Mouse (Mus musculus): ENCODE results near the gene Lrit3. TPM values are rescaled to one million over a fixed set of nuclear protein-coding genes. Genes with fewer than 3 reads are reported as not detected.

The Lrit3 gene
- polyA plus RNA-seq, 1 experiment from 2014 or later, result not detected

DNA sequence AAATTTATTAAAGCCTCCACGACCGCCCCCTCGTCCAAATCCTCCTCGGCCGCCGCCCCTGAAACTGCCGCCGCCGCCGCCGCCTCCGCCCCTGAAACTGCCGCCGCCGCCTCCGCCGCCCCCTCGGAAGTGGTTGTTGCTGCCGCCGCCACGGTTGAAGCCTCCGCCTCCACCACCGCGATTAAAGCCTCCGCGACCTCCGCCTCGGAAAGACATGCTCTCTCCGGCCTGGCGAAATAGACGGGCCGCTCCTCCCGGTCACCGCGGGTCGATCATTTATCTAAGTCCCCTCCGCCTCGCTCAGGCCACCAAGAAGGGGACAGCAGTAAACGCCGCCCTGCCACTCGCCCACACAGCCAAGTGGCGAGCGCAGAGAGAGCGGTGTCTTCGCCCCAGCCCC, 26.8 kb upstream of the Lrit3 start:
- ATAC-seq (ENCODE audit: low FRiP score, low TSS enrichment) (no peak), DNase-seq (no peak)
- Histone ChIP-seq H3K4me2 (ENCODE audit: low read length) (peak overlapping the region; percentile 76), H3K27ac (replicated peaks; ENCODE audit: low read depth, low read length) (peak overlapping the region; percentile 95), H3K36me3 (ENCODE audit: control insufficient read depth, insufficient read depth, low read length) (peaks cover 12% of the 10 kb centered on the region; the same call in 1 of the 2 replicates), H3K4me3 (replicated peaks; ENCODE audit: low read depth, low read length) (peak overlapping the region; percentile 89), H3K9ac (replicated peaks; ENCODE audit: low read length) (peak overlapping the region; percentile 72), H3K9me3 (ENCODE audit: control insufficient read depth, low read length) (no peaks in the 10 kb centered on the region), H3K4me1 (ENCODE audit: control insufficient read depth, insufficient read depth, low read length) (peaks cover 15% of the 10 kb centered on the region), H3K27me3 (ENCODE audit: control insufficient read depth, insufficient read depth, low read length) (no peaks in the 10 kb centered on the region)
- 0% methylated on average over 44 of the region's 45 CpGs for WGBS

DNA sequence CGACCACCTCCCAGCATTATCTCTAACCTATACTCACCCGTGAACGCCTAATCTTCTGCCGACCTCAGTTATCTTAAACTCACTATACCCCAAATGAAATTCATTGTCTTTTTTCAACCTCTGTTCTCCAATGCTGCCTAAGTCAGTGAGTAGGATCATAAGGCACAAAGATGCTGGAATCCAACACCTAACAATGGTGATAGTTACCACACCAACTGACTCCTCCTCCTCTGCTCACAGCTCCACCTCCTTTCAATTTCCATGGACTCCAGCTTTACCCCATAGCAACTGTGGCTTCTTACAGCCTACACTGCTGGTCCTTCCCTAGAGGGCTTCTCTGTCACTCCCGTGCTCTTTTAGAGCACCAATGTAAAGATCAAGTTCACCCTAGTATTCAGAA, 23.9 kb upstream of the Lrit3 start:
- H3K9ac ChIP-seq (replicated peaks; ENCODE audit: low read length), result no peak overlapping the region
- H3K27ac ChIP-seq (replicated peaks; ENCODE audit: low read depth, low read length), result no peak overlapping the region
- H3K4me3 ChIP-seq (replicated peaks; ENCODE audit: low read depth, low read length), result no peak overlapping the region
- no peak overlapping the region for H3K4me2 ChIP-seq (ENCODE audit: low read length)
- whole genome bisulfite sequencing, result 96% methylated on average over 5 of the region's 5 CpGs
- ATAC-seq (ENCODE audit: low FRiP score, low TSS enrichment) (no peak), DNase-seq (no peak)
- H3K27me3 ChIP-seq (ENCODE audit: control insufficient read depth, insufficient read depth, low read length), result no peaks in the 10 kb centered on the region
- H3K4me1 ChIP-seq (ENCODE audit: control insufficient read depth, insufficient read depth, low read length), result peaks cover 15% of the 10 kb centered on the region
- H3K9me3 ChIP-seq (ENCODE audit: control insufficient read depth, low read length), result no peaks in the 10 kb centered on the region
- peaks cover 35% of the 10 kb centered on the region for H3K36me3 ChIP-seq (ENCODE audit: control insufficient read depth, insufficient read depth, low read length)

DNA sequence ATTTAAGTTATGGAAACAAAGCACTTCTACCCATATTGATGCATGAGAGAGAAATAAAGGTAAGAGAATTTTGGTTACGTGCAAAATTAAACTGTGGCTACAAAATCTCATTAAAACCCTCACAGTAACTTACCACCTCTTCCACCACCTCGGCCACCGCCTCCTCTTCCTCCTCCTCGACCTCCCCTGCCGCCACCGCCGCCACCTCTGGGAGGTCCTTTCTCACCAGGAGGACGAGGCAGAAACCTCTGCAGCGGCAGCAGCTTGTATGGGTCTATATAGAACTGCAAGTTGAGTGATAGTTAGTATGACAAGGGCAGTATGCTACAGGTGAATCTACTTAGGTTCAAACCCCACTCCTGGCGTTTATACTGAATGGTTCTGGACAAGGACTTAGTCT, 22.9 kb upstream of the Lrit3 start:
- Histone ChIP-seq H3K36me3 (ENCODE audit: control insufficient read depth, insufficient read depth, low read length) (peaks cover 38% of the 10 kb centered on the region), H3K27me3 (ENCODE audit: control insufficient read depth, insufficient read depth, low read length) (no peaks in the 10 kb centered on the region), H3K27ac (replicated peaks; ENCODE audit: low read depth, low read length) (no peak overlapping the region), H3K4me2 (ENCODE audit: low read length) (no peak overlapping the region), H3K9ac (replicated peaks; ENCODE audit: low read length) (no peak overlapping the region), H3K9me3 (ENCODE audit: control insufficient read depth, low read length) (no peaks in the 10 kb centered on the region), H3K4me3 (replicated peaks; ENCODE audit: low read depth, low read length) (no peak overlapping the region), H3K4me1 (ENCODE audit: control insufficient read depth, insufficient read depth, low read length) (peaks cover 13% of the 10 kb centered on the region)
- no peak for DNase-seq
- ATAC-seq (ENCODE audit: low FRiP score, low TSS enrichment), result no peak
- WGBS, result 92% methylated on average over 10 of the region's 10 CpGs

DNA sequence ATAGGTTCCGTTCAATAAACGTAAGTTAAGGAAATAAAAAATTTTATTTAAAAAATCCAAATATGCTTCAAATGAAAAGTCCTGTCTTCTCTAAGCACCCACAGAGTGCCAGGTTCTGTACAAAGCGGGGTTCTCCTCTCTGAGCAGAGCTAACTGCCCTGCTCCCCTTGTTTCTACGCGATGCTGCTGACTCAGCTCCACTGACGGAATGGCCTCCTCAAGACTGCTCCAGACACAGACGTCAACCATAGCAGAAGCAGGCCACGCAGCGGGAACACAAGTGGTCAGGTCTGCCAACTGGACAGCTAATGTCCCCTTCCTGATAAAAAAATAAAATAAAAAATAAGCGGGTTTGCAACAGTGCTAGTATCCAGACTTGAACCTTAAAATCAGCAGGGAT, 21.1 kb upstream of the Lrit3 start:
- H3K27me3 ChIP-seq (ENCODE audit: control insufficient read depth, insufficient read depth, low read length), result no peaks in the 10 kb centered on the region
- no peak overlapping the region for H3K4me3 ChIP-seq (replicated peaks; ENCODE audit: low read depth, low read length)
- no peak overlapping the region for H3K4me2 ChIP-seq (ENCODE audit: low read length)
- H3K36me3 ChIP-seq (ENCODE audit: control insufficient read depth, insufficient read depth, low read length), result peaks cover 38% of the 10 kb centered on the region
- no peak for DNase-seq
- no peak overlapping the region for H3K9ac ChIP-seq (replicated peaks; ENCODE audit: low read length)
- no peaks in the 10 kb centered on the region for H3K9me3 ChIP-seq (ENCODE audit: control insufficient read depth, low read length)
- H3K27ac ChIP-seq (replicated peaks; ENCODE audit: low read depth, low read length), result no peak overlapping the region
- ATAC-seq (ENCODE audit: low FRiP score, low TSS enrichment), result no peak
- H3K4me1 ChIP-seq (ENCODE audit: control insufficient read depth, insufficient read depth, low read length), result peaks cover 6% of the 10 kb centered on the region
- 94% methylated on average over 10 of the region's 10 CpGs for WGBS

DNA sequence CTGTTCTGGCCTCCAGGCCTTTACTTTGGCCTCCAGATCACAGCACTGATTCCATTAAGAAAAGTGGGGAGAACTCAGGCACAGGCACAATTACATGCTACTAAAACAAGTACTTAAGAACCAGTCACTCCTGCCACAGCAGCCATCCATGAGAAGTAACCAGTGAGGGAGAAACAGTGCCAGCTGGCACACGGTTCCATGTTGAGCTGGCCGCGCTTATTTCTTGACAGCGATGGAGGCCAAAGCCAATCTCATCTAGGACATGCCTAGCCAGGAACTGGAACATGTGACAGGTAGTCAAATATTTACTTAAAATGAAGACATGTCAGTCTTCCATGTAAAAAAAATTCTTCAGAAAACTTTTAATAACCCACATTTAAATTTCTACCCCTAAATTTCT, 20.3 kb upstream of the Lrit3 start:
- ATAC-seq (ENCODE audit: low FRiP score, low TSS enrichment) (no peak), DNase-seq (no peak)
- H3K27ac ChIP-seq (replicated peaks; ENCODE audit: low read depth, low read length), result no peak overlapping the region
- no peak overlapping the region for H3K9ac ChIP-seq (replicated peaks; ENCODE audit: low read length)
- no peaks in the 10 kb centered on the region for H3K27me3 ChIP-seq (ENCODE audit: control insufficient read depth, insufficient read depth, low read length)
- no peaks in the 10 kb centered on the region for H3K9me3 ChIP-seq (ENCODE audit: control insufficient read depth, low read length)
- H3K4me1 ChIP-seq (ENCODE audit: control insufficient read depth, insufficient read depth, low read length), result no peaks in the 10 kb centered on the region
- no peak overlapping the region for H3K4me2 ChIP-seq (ENCODE audit: low read length)
- no peak overlapping the region for H3K4me3 ChIP-seq (replicated peaks; ENCODE audit: low read depth, low read length)
- WGBS, result 97% methylated on average over 4 of the region's 4 CpGs
- H3K36me3 ChIP-seq (ENCODE audit: control insufficient read depth, insufficient read depth, low read length), result peaks cover 38% of the 10 kb centered on the region

DNA sequence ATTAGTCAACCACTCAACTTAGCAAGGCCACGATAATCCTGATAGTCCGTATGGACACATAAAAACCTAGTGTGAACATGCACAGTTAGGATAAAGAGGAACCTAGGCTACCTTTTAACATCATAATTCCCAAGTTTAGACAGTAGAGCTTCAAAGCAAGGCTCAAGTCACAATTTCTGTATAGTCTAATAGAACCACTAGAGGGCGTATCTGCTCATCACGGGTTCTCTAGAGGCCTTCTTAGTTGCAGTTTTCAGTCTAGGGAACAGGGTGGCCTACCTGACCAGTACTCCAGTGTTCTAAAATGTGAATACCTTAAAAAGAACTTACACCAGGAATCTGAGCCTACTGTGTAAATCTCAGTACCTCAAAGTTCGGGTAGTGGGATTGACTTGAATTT, 19.5 kb upstream of the Lrit3 start:
- WGBS, result 55% methylated on average over 5 of the region's 5 CpGs
- DNase-seq (peak; percentile 76), ATAC-seq (ENCODE audit: low FRiP score, low TSS enrichment) (no peak)
- Histone ChIP-seq H3K27me3 (ENCODE audit: control insufficient read depth, insufficient read depth, low read length) (no peaks in the 10 kb centered on the region), H3K27ac (replicated peaks; ENCODE audit: low read depth, low read length) (no peak overlapping the region), H3K36me3 (ENCODE audit: control insufficient read depth, insufficient read depth, low read length) (peaks cover 35% of the 10 kb centered on the region), H3K9ac (replicated peaks; ENCODE audit: low read length) (no peak overlapping the region), H3K4me3 (replicated peaks; ENCODE audit: low read depth, low read length) (no peak overlapping the region), H3K4me1 (ENCODE audit: control insufficient read depth, insufficient read depth, low read length) (no peaks in the 10 kb centered on the region), H3K9me3 (ENCODE audit: control insufficient read depth, low read length) (no peaks in the 10 kb centered on the region), H3K4me2 (ENCODE audit: low read length) (no peak overlapping the region)

DNA sequence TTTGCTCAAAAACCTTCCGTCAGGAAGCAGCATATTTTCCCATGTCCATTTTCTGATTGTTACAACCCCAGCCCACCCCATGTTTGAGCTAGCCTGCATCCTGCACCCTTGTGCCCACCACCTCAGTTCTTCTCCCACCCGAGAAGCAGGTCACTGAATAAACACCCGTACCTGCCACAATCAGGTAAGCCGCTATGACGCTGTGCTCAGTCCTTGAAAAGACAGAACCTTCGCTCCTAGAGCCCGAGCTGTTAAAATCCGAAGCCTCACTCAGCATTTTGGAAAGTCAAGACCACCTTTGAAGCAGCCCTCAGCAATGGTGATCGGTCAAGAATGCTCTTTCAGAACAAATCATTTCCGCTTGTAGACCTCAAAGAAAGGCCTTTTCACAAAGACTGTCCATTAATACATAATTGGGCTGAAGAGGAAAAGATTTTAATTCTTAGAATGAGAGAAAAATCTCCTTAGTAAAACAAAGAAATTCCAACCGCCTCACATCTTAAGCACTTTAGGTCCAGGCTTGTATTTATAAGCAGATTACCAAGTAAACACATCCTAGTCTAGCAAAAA, 18.5 kb upstream of the Lrit3 start, which contains the start of gene Rrh:
Rrh (minus strand) TSS at position 382 of the 570 bp plus-strand sequence.
- Histone ChIP-seq H3K4me1 (ENCODE audit: control insufficient read depth, insufficient read depth, low read length) (no peaks in the 10 kb centered on the region), H3K36me3 (ENCODE audit: control insufficient read depth, insufficient read depth, low read length) (peaks cover 29% of the 10 kb centered on the region)
- 86% methylated on average over 11 of the region's 11 CpGs for WGBS

DNA sequence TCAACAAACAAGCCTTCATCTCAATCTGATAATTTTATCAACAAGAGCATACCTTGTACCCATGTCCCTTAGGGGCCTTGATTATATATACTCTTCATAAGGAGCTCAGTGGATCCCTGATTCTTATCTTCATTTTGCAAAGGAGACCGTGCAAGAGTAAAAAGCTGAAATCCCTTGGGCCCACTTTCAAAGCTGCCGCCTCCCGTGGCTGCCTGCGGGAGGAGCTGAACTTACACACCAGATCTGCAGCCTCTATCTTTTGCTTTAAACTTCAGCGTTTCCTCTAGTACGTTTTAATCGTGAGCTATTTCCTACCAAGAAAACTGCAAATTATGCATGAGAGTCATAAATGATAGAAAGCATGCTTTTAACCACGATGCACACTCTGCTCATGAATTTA, 17.9 kb upstream of the Lrit3 start:
- H3K4me3 ChIP-seq (replicated peaks; ENCODE audit: low read depth, low read length), result no peak overlapping the region
- no peak overlapping the region for H3K9ac ChIP-seq (replicated peaks; ENCODE audit: low read length)
- H3K4me1 ChIP-seq (ENCODE audit: control insufficient read depth, insufficient read depth, low read length), result no peaks in the 10 kb centered on the region
- ATAC-seq (ENCODE audit: low FRiP score, low TSS enrichment) (no peak), DNase-seq (peak; percentile 11)
- peaks cover 27% of the 10 kb centered on the region for H3K36me3 ChIP-seq (ENCODE audit: control insufficient read depth, insufficient read depth, low read length)
- no peak overlapping the region for H3K27ac ChIP-seq (replicated peaks; ENCODE audit: low read depth, low read length)
- no peaks in the 10 kb centered on the region for H3K27me3 ChIP-seq (ENCODE audit: control insufficient read depth, insufficient read depth, low read length)
- WGBS, result 82% methylated on average over 8 of the region's 8 CpGs
- no peaks in the 10 kb centered on the region for H3K9me3 ChIP-seq (ENCODE audit: control insufficient read depth, low read length)
- H3K4me2 ChIP-seq (ENCODE audit: low read length), result no peak overlapping the region

More for the DNA sequence above, 18.5 kb upstream of the Lrit3 start, which contains the start of gene Rrh:
- Histone ChIP-seq H3K27me3 (ENCODE audit: control insufficient read depth, insufficient read depth, low read length) (no peaks in the 10 kb centered on the region), H3K27ac (replicated peaks; ENCODE audit: low read depth, low read length) (no peak within 1 kb of the TSS), H3K4me2 (ENCODE audit: low read length) (no peak within 1 kb of the TSS), H3K4me3 (replicated peaks; ENCODE audit: low read depth, low read length) (no peak within 1 kb of the TSS), H3K9me3 (ENCODE audit: control insufficient read depth, low read length) (no peaks in the 10 kb centered on the region), H3K9ac (replicated peaks; ENCODE audit: low read length) (no peak within 1 kb of the TSS)
- DNase-seq (no peak), ATAC-seq (ENCODE audit: low FRiP score, low TSS enrichment) (no peak)

DNA sequence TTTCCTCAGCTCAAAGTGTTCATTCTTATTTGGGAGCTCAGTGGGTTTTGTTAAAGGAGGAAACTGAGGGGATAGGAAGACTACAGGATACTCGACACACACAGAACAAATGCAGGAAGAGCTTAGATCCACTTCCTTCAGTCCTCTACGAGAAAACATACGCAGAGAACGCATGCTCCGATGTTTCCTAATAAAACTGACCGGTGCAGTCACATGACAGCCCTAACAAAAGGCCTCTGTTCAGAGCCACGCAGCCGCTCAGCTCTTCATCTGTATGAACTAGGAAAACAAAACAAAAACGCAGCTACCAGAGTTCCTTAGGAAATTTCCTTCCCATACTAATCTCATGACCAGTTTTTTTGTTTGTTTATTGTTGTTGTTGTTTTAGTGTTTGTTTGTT, 17.0 kb upstream of the Lrit3 start:
- Histone ChIP-seq H3K4me3 (replicated peaks; ENCODE audit: low read depth, low read length) (no peak overlapping the region), H3K9me3 (ENCODE audit: control insufficient read depth, low read length) (no peaks in the 10 kb centered on the region), H3K4me1 (ENCODE audit: control insufficient read depth, insufficient read depth, low read length) (no peaks in the 10 kb centered on the region), H3K27ac (replicated peaks; ENCODE audit: low read depth, low read length) (no peak overlapping the region), H3K36me3 (ENCODE audit: control insufficient read depth, insufficient read depth, low read length) (peaks cover 26% of the 10 kb centered on the region), H3K4me2 (ENCODE audit: low read length) (no peak overlapping the region), H3K9ac (replicated peaks; ENCODE audit: low read length) (no peak overlapping the region), H3K27me3 (ENCODE audit: control insufficient read depth, insufficient read depth, low read length) (no peaks in the 10 kb centered on the region)
- WGBS, result 74% methylated on average over 9 of the region's 9 CpGs
- ATAC-seq (ENCODE audit: low FRiP score, low TSS enrichment), result no peak
- DNase-seq, result peak; percentile 5
